Mouse (Mus musculus): Measurements from ENCODE around the gene Mboat7. TPM values are rescaled to one million over a fixed set of nuclear protein-coding genes. Genes with fewer than 3 reads are reported as not detected.
A peak's percentile ranks its signal among the peaks of the same experiment; 100 is the strongest.

The Mboat7 gene
- total RNA-seq, 1 experiment from 2014 or later: 25.3 TPM

GRCm38 (mm10) chr7:3664524-3665214 lies 28.7 kb downstream of the Mboat7 start:
- ATAC-seq (replicated peaks in 1 of 2; ENCODE audit: insufficient read depth in 1 of 2, low FRiP score in 2 of 2, low TSS enrichment in 1 of 2, low read depth in 1 of 2, poor library complexity in 2 of 2, severe bottlenecking in 2 of 2): no peak

- no peak for ATAC-seq (replicated peaks in 1 of 2; ENCODE audit: insufficient read depth in 1 of 2, low FRiP score in 2 of 2, low TSS enrichment in 1 of 2, low read depth in 1 of 2, poor library complexity in 2 of 2, severe bottlenecking in 2 of 2)
These were observed 34.7 kb downstream of the Mboat7 start for GRCm38 (mm10) chr7:3658578-3658977.

- no peak for ATAC-seq (replicated peaks in 1 of 2; ENCODE audit: insufficient read depth in 1 of 2, low FRiP score in 2 of 2, low TSS enrichment in 1 of 2, low read depth in 1 of 2, poor library complexity in 2 of 2, severe bottlenecking in 2 of 2)
These were observed 36.4 kb downstream of the Mboat7 start for GRCm38 (mm10) chr7:3656966-3657365.

- ATAC-seq (replicated peaks in 1 of 2; ENCODE audit: insufficient read depth in 1 of 2, low FRiP score in 2 of 2, low TSS enrichment in 1 of 2, low read depth in 1 of 2, poor library complexity in 2 of 2, severe bottlenecking in 2 of 2): no peak
These were observed 46.7 kb downstream of the Mboat7 start for GRCm38 (mm10) chr7:3646641-3647040.

- no peak for ATAC-seq (replicated peaks in 1 of 2; ENCODE audit: insufficient read depth in 1 of 2, low FRiP score in 2 of 2, low TSS enrichment in 1 of 2, low read depth in 1 of 2, poor library complexity in 2 of 2, severe bottlenecking in 2 of 2)
These were observed 47.1 kb downstream of the Mboat7 start for GRCm38 (mm10) chr7:3646188-3646587.

GRCm38 (mm10) chr7:3645488-3646025 lies 47.8 kb downstream of the Mboat7 start:
- peak in 1 of 2 experiments; percentile 30; a peak in 2 of 4 replicates for ATAC-seq (replicated peaks in 1 of 2; ENCODE audit: insufficient read depth in 1 of 2, low FRiP score in 2 of 2, low TSS enrichment in 1 of 2, low read depth in 1 of 2, poor library complexity in 2 of 2, severe bottlenecking in 2 of 2)

- peak; percentile 92 to 93 for ATAC-seq (replicated peaks in 1 of 2; ENCODE audit: insufficient read depth in 1 of 2, low FRiP score in 2 of 2, low TSS enrichment in 1 of 2, low read depth in 1 of 2, poor library complexity in 2 of 2, severe bottlenecking in 2 of 2)
These were observed 48.4 kb downstream of the Mboat7 start, which contains the start of gene Cnot3 for GRCm38 (mm10) chr7:3644672-3645487. Gene Cnot3, plus strand, starts transcription at chr7:3645268.

GRCm38 (mm10) chr7:3644348-3644671 lies 49.0 kb downstream of the Mboat7 start:
- ATAC-seq (replicated peaks in 1 of 2; ENCODE audit: insufficient read depth in 1 of 2, low FRiP score in 2 of 2, low TSS enrichment in 1 of 2, low read depth in 1 of 2, poor library complexity in 2 of 2, severe bottlenecking in 2 of 2): no peak

GRCm38 (mm10) chr7:3643843-3644242 lies 49.5 kb downstream of the Mboat7 start:
- ATAC-seq (replicated peaks in 1 of 2; ENCODE audit: insufficient read depth in 1 of 2, low FRiP score in 2 of 2, low TSS enrichment in 1 of 2, low read depth in 1 of 2, poor library complexity in 2 of 2, severe bottlenecking in 2 of 2): no peak

- ATAC-seq (replicated peaks in 1 of 2; ENCODE audit: insufficient read depth in 1 of 2, low FRiP score in 2 of 2, low TSS enrichment in 1 of 2, low read depth in 1 of 2, poor library complexity in 2 of 2, severe bottlenecking in 2 of 2): no peak
These were observed 49.9 kb downstream of the Mboat7 start for GRCm38 (mm10) chr7:3643412-3643811.

- no peak for ATAC-seq (replicated peaks in 1 of 2; ENCODE audit: insufficient read depth in 1 of 2, low FRiP score in 2 of 2, low TSS enrichment in 1 of 2, low read depth in 1 of 2, poor library complexity in 2 of 2, severe bottlenecking in 2 of 2)
These were observed 62.9 kb downstream of the Mboat7 start for GRCm38 (mm10) chr7:3630478-3630815.

GRCm38 (mm10) chr7:3629543-3630477 lies 63.5 kb downstream of the Mboat7 start, which contains the start of the genes Tfpt and Prpf31:
Gene Tfpt, minus strand, starts transcription at chr7:3629929.
Gene Prpf31, plus strand, starts transcription at chr7:3629985.
- ATAC-seq (replicated peaks in 1 of 2; ENCODE audit: insufficient read depth in 1 of 2, low FRiP score in 2 of 2, low TSS enrichment in 1 of 2, low read depth in 1 of 2, poor library complexity in 2 of 2, severe bottlenecking in 2 of 2): peak; percentile 86 to 88

- ATAC-seq (replicated peaks in 1 of 2; ENCODE audit: insufficient read depth in 1 of 2, low FRiP score in 2 of 2, low TSS enrichment in 1 of 2, low read depth in 1 of 2, poor library complexity in 2 of 2, severe bottlenecking in 2 of 2): no peak
These were observed 64.3 kb downstream of the Mboat7 start for GRCm38 (mm10) chr7:3629030-3629429.

Other genes starting within 250 kb of the Mboat7 start
- gene Tarm1, start 190.9 kb downstream of the Mboat7 start, total RNA-seq (2017): 1.4 and 2.1 TPM in 2 replicates
- gene Oscar, start 77.4 kb downstream of the Mboat7 start, total RNA-seq (2017): 0.20 TPM in 1 of 2 replicates, not detected in the other
- 150 and 232 TPM in 2 replicates for gene Ndufa3, start 76.2 kb downstream of the Mboat7 start, total RNA-seq (2017)
- gene Tfpt, start 63.6 kb downstream of the Mboat7 start, total RNA-seq (2017): 22.8 and 25.9 TPM in 2 replicates
- 78.5 and 106 TPM in 2 replicates for gene Prpf31, start 63.5 kb downstream of the Mboat7 start, total RNA-seq (2017)
- 20.8 and 22.3 TPM in 2 replicates for gene Cnot3, start 48.3 kb downstream of the Mboat7 start, total RNA-seq (2017)
- gene Leng1, start 27.7 kb downstream of the Mboat7 start, total RNA-seq (2017): 11.1 and 15.4 TPM in 2 replicates
- 6.4 and 6.7 TPM in 2 replicates for gene Tmc4, start 16.0 kb downstream of the Mboat7 start, total RNA-seq (2017)
- gene Tsen34, start 660 bp downstream of the Mboat7 start, total RNA-seq (2017): 29.4 and 41.6 TPM in 2 replicates
- 1,808 and 2,399 TPM in 2 replicates for gene Rps9, start 10.5 kb upstream of the Mboat7 start, total RNA-seq (2017)
- gene Pirb, start 26.9 kb upstream of the Mboat7 start, total RNA-seq (2017): 5.6 and 14.5 TPM in 2 replicates
- gene Gm15448, start 132.2 kb upstream of the Mboat7 start, total RNA-seq (2017): 0.69 and 0.74 TPM in 2 replicates
- gene Pira2, start 151.5 kb upstream of the Mboat7 start, total RNA-seq (2017): 6.4 TPM in 1 of 2 replicates, not detected in the other
- gene Gm14548, start 204.6 kb upstream of the Mboat7 start, total RNA-seq (2017): 0.94 and 1.9 TPM in 2 replicates
- 0.94 and 3.1 TPM in 2 replicates for gene Lilra6, start 222.0 kb upstream of the Mboat7 start, total RNA-seq (2017)